25 mouse cellular contexts compared by ENCODE assay signal in genomic region chr5:123404480-123404879, GRCm38 (mm10).
"Had no signal": no experiment of that assay in that cellular context is flagged by ENCODE, and none has a peak within 500 bp of the region (broad histone marks: within the 10 kb centered on the region; RNA-seq: fewer than 3 reads in every experiment).

No protein-coding gene starts in this region.

- H3K9ac ChIP-seq: heart, embryonic 12.5 days; hindbrain, embryonic 12.5 days; hindbrain, embryonic 14.5 days; intestine, embryonic 15.5 days; limb, embryonic 12.5 days had no signal

- H3K36me3 ChIP-seq: heart, embryonic 12.5 days; hindbrain, embryonic 10.5 days; hindbrain, embryonic 12.5 days; intestine, embryonic 15.5 days had no signal

- H3K9me3 ChIP-seq: heart, embryonic 10.5 days; heart, embryonic 12.5 days; hindbrain, embryonic 10.5 days; hindbrain, embryonic 12.5 days; intestine, embryonic 15.5 days; limb, embryonic 10.5 days; limb, embryonic 12.5 days had no signal

- H3K27ac ChIP-seq: heart, embryonic 10.5 days; hindbrain, embryonic 10.5 days; hindbrain, embryonic 12.5 days; hindbrain, embryonic 14.5 days; intestine, embryonic 15.5 days; layer of hippocampus, adult 2 months; left cerebral cortex, adult 2 months; limb, embryonic 10.5 days; limb, embryonic 12.5 days had no signal

- DNase-seq: gastrocnemius, postnatal 10 days; gastrocnemius, postnatal 25 days; heart, adult 18-20 months; heart, postnatal 10 days; heart, postnatal 4 days; kidney, adult 18-20 months; kidney, adult 8-10 months; kidney, postnatal 10 days; kidney, postnatal 25 days; kidney, postnatal 4 days; liver had no signal

- H3K4me1 ChIP-seq: limb, embryonic 12.5 days had no signal

- H3K4me2 ChIP-seq: heart, embryonic 12.5 days; hindbrain, embryonic 12.5 days; hindbrain, embryonic 14.5 days; intestine, embryonic 15.5 days; limb, embryonic 12.5 days; liver, embryonic 11.5 days had no signal

- H3K27me3 ChIP-seq: heart, embryonic 12.5 days; hindbrain, embryonic 12.5 days; intestine, embryonic 15.5 days; limb, embryonic 12.5 days had no signal

- ATAC-seq: hindbrain, embryonic 16.5 days; inflammation-experienced regulatory T-cells, adult 6 months; intestine, embryonic 15.5 days; intestine, postnatal 0 days had no signal

- H3K4me3 ChIP-seq: heart, embryonic 10.5 days; heart, embryonic 12.5 days; hindbrain, embryonic 10.5 days; hindbrain, embryonic 12.5 days; intestine, embryonic 15.5 days; layer of hippocampus, adult 2 months; left cerebral cortex, adult 2 months; limb, embryonic 10.5 days; limb, embryonic 12.5 days had no signal
